Mouse (Mus musculus): ENCODE results near the gene Prdm16.

GRCm38 (mm10) chr4:154386810-154387209, 249.9 kb downstream of the Prdm16 start:
- TF ChIP-seq MAX (IDR thresholded peaks at IDR 0.05) (no peak), CTCF (IDR thresholded peaks at IDR 0.05; ENCODE audit: control insufficient read depth, insufficient read depth, insufficient read length) (no peak), MYOG (IDR thresholded peaks at IDR 0.05; ENCODE audit: control insufficient read depth, extremely low read depth, insufficient read length) (no peak), USF1 (IDR thresholded peaks at IDR 0.05; ENCODE audit: low read depth) (no peak), MYOD1 (IDR thresholded peaks at IDR 0.05; ENCODE audit: control insufficient read depth, insufficient read length, low read depth) (no peak)

All from C2C12 (cell line).